Mouse (Mus musculus) ovary, postnatal 10 days (tissue): ENCODE measurements around the gene Zfp276.
"Not testable (repeated sequence)": the region's sequence is repeated elsewhere in the genome, so short reads cannot be mapped to it uniquely, and the experiment has no call there.

Experiments
- DNase-seq: peaks from one replicate; pipeline ENCODE4 v3.0.0; 2022; ENCODE audit warnings: low spot score

The Zfp276 gene

GRCm38 (mm10) chr8:123244382-123244781, 9.6 kb upstream of the Zfp276 start:
- DNase-seq, result no peak

- DNase-seq, result no peak
These were observed 8.5 kb upstream of the Zfp276 start for GRCm38 (mm10) chr8:123245543-123245942.

- DNase-seq, result no peak
These were observed 6.2 kb upstream of the Zfp276 start for GRCm38 (mm10) chr8:123247748-123248147.

- DNase-seq, result no peak
These were observed 5.4 kb upstream of the Zfp276 start for GRCm38 (mm10) chr8:123248596-123248995.

- no peak for DNase-seq
These were observed 3.1 kb upstream of the Zfp276 start for GRCm38 (mm10) chr8:123250940-123251339.

GRCm38 (mm10) chr8:123252925-123253324, 1.1 kb upstream of the Zfp276 start:
- DNase-seq, result no peak

GRCm38 (mm10) chr8:123253451-123254098, 420 bp upstream of the Zfp276 start:
- no peak for DNase-seq

GRCm38 (mm10) chr8:123255170-123255569, 1.2 kb downstream of the Zfp276 start:
- DNase-seq, result no peak

- DNase-seq, result no peak
These were observed 3.1 kb downstream of the Zfp276 start for GRCm38 (mm10) chr8:123257114-123257513.

GRCm38 (mm10) chr8:123257593-123257992, 3.6 kb downstream of the Zfp276 start:
- not testable (repeated sequence) for DNase-seq

- no peak for DNase-seq
These were observed 14.1 kb downstream of the Zfp276 start for GRCm38 (mm10) chr8:123267926-123268656.

- DNase-seq, result no peak
These were observed 17.2 kb downstream of the Zfp276 start for GRCm38 (mm10) chr8:123271147-123271546.

GRCm38 (mm10) chr8:123271901-123272300, 17.9 kb downstream of the Zfp276 start:
- no peak for DNase-seq

GRCm38 (mm10) chr8:123274447-123274846, 20.5 kb downstream of the Zfp276 start:
- DNase-seq, result no peak

- DNase-seq, result no peak
These were observed 21.1 kb downstream of the Zfp276 start for GRCm38 (mm10) chr8:123275096-123275495.

GRCm38 (mm10) chr8:123278445-123278844, 24.4 kb downstream of the Zfp276 start:
- no peak for DNase-seq

- no peak for DNase-seq
These were observed 25.8 kb downstream of the Zfp276 start for GRCm38 (mm10) chr8:123279828-123280227.

GRCm38 (mm10) chr8:123280302-123281094, 26.5 kb downstream of the Zfp276 start:
- DNase-seq, result no peak

- not testable (repeated sequence) for DNase-seq
These were observed 29.0 kb downstream of the Zfp276 start for GRCm38 (mm10) chr8:123282994-123283393.

- DNase-seq, result no peak
These were observed 30.0 kb downstream of the Zfp276 start for GRCm38 (mm10) chr8:123283991-123284390.

GRCm38 (mm10) chr8:123284493-123284892, 30.5 kb downstream of the Zfp276 start:
- DNase-seq, result no peak

GRCm38 (mm10) chr8:123287362-123287761, 33.4 kb downstream of the Zfp276 start:
- DNase-seq, result no peak

GRCm38 (mm10) chr8:123290166-123290565, 36.2 kb downstream of the Zfp276 start:
- DNase-seq, result no peak
